Mouse (Mus musculus) kidney, embryonic 14.5 days (tissue): ENCODE data around the gene Iqcg. TPM values are rescaled to one million over a fixed set of nuclear protein-coding genes. Genes with fewer than 3 reads are reported as not detected.

Experiments
- ATAC-seq: fragments of 200-750 bp; cut with Nextera tagmentation; 2 replicates; pipeline ENCODE4 v1.8.0; 2017; ENCODE audit warnings: moderate number of reproducible peaks, mild to moderate bottlenecking, moderate TSS enrichment, moderate library complexity; ENCODE audit not compliant: low FRiP score, low TSS enrichment
- H3K27ac ChIP-seq: fragments of 300-500 bp; sonication (generic); 2 replicates; pipeline ENCODE4 v1.5.1; 2014; ENCODE audit warnings: low read depth, mild to moderate bottlenecking, low read length, moderate library complexity, mixed read lengths
- H3K27me3 ChIP-seq: fragments of 300-500 bp; sonication (generic); 2 replicates; pipeline ENCODE4 v1.6.1; 2014; ENCODE audit warnings: mild to moderate bottlenecking, low read length; ENCODE audit not compliant: control insufficient read depth, insufficient read depth
- H3K36me3 ChIP-seq: fragments of 300-500 bp; sonication (generic); 2 replicates; pipeline ENCODE4 v1.6.1; 2014; ENCODE audit warnings: low read length, mixed read lengths; ENCODE audit not compliant: control insufficient read depth, insufficient read depth
- H3K4me1 ChIP-seq: fragments of 300-500 bp; sonication (generic); 2 replicates; pipeline ENCODE4 v1.6.1; 2014; ENCODE audit warnings: low read length, mixed read lengths; ENCODE audit not compliant: control insufficient read depth, insufficient read depth
- H3K4me2 ChIP-seq: fragments of 300-500 bp; sonication (generic); replicated peaks from 2 replicates; pipeline ENCODE4 v1.6.1; 2014; ENCODE audit warnings: low read depth, mild to moderate bottlenecking, low read length
- H3K4me3 ChIP-seq: fragments of 300-500 bp; sonication (generic); 2 replicates; pipeline ENCODE4 v1.5.1; 2014; ENCODE audit warnings: mild to moderate bottlenecking, low read length
- H3K9ac ChIP-seq: fragments of 300-500 bp; sonication (generic); 2 replicates; pipeline ENCODE4 v1.6.1; 2014; ENCODE audit warnings: low read depth, mild to moderate bottlenecking, low read length, moderate library complexity
- H3K9me3 ChIP-seq: fragments of 300-500 bp; sonication (generic); 2 replicates; pipeline ENCODE4 v1.6.1; 2016; ENCODE audit warnings: low read length; ENCODE audit not compliant: control insufficient read depth
- WGBS: fragments of 180-500 bp; shearing (Covaris S2); extraction: QIAGEN DNeasy Blood & Tissue Kit; methylation state at CpG from one replicate; pipeline ENCODE4 v1.1.7; 2014; 5-methylcytosine and 5-hydroxymethylcytosine counted together
- polyA plus RNA-seq: library from polyadenylated mRNA; unstranded; fragments of >200 nt; fragmentation: Nextera tagmentation; extraction: Ambion mirVana; gene quantifications from 2 replicates; pipeline ENCODE4 v1.2.1, GENCODE M21; 2014

Gene Iqcg
- polyA plus RNA-seq, 1 experiment from 2014 or later = 5.1 TPM

- Histone ChIP-seq H3K27me3 (no peaks in the 10 kb centered on the region), H3K4me2 (no peak overlapping the region), H3K4me1 (no peaks in the 10 kb centered on the region), H3K9ac (no peak overlapping the region), H3K36me3 (no peaks in the 10 kb centered on the region), H3K27ac (no peak overlapping the region), H3K4me3 (no peak overlapping the region), H3K9me3 (no peaks in the 10 kb centered on the region)
- WGBS = 88% methylated on average over 1 of the region's 1 CpGs
- no peak for ATAC-seq
Observed at GRCm38 (mm10) chr16:33042682-33043081, 13.3 kb downstream of the Iqcg start.

- Histone ChIP-seq H3K4me3 (no peak overlapping the region), H3K4me1 (0 out of 2 replicates have a peak, but pooled peaks cover 4% of the 10 kb centered on the region), H3K36me3 (no peaks in the 10 kb centered on the region), H3K9me3 (no peaks in the 10 kb centered on the region), H3K27ac (no peak overlapping the region), H3K9ac (no peak overlapping the region), H3K4me2 (no peak overlapping the region), H3K27me3 (no peaks in the 10 kb centered on the region)
- peak; percentile 70 for ATAC-seq
- WGBS = 33% methylated on average over 4 of the region's 4 CpGs
Observed at GRCm38 (mm10) chr16:33036006-33036405, 20.0 kb downstream of the Iqcg start.

- no peak overlapping the region for H3K4me2 ChIP-seq
- no peaks in the 10 kb centered on the region for H3K27me3 ChIP-seq
- H3K4me1 ChIP-seq = no peaks in the 10 kb centered on the region
- no peak overlapping the region for H3K9ac ChIP-seq
- H3K9me3 ChIP-seq = no peaks in the 10 kb centered on the region
- WGBS = 82% methylated on average over 7 of the region's 7 CpGs
- H3K36me3 ChIP-seq = no peaks in the 10 kb centered on the region
- no peak for ATAC-seq
- H3K4me3 ChIP-seq = no peak overlapping the region
- H3K27ac ChIP-seq = no peak overlapping the region
Observed at GRCm38 (mm10) chr16:33026357-33026756, 29.7 kb downstream of the Iqcg start.

- H3K9me3 ChIP-seq = no peaks in the 10 kb centered on the region
- 74% methylated on average over 8 of the region's 8 CpGs for WGBS
- H3K27me3 ChIP-seq = no peaks in the 10 kb centered on the region
- no peaks in the 10 kb centered on the region for H3K4me1 ChIP-seq
- no peak for ATAC-seq
- H3K4me3 ChIP-seq = no peak overlapping the region
- H3K4me2 ChIP-seq = no peak overlapping the region
- H3K36me3 ChIP-seq = no peaks in the 10 kb centered on the region
- H3K27ac ChIP-seq = no peak overlapping the region
- no peak overlapping the region for H3K9ac ChIP-seq
Observed at GRCm38 (mm10) chr16:33024456-33025104, 31.4 kb downstream of the Iqcg start.

- Histone ChIP-seq H3K9me3 (no peaks in the 10 kb centered on the region), H3K27ac (no peak overlapping the region), H3K4me1 (no peaks in the 10 kb centered on the region), H3K4me2 (no peak overlapping the region), H3K4me3 (no peak overlapping the region), H3K36me3 (no peaks in the 10 kb centered on the region), H3K9ac (no peak overlapping the region), H3K27me3 (no peaks in the 10 kb centered on the region)
- peak; percentile 65; the same call in 1 of the 2 replicates for ATAC-seq
- WGBS = 5% methylated on average over 4 of the region's 4 CpGs
Observed at GRCm38 (mm10) chr16:33023750-33024149, 32.3 kb downstream of the Iqcg start.

- no peaks in the 10 kb centered on the region for H3K27me3 ChIP-seq
- 75% methylated on average over 3 of the region's 3 CpGs for WGBS
- no peak overlapping the region for H3K4me3 ChIP-seq
- no peak overlapping the region for H3K4me2 ChIP-seq
- H3K4me1 ChIP-seq = no peaks in the 10 kb centered on the region
- no peaks in the 10 kb centered on the region for H3K9me3 ChIP-seq
- ATAC-seq = no peak
- H3K9ac ChIP-seq = no peak overlapping the region
- no peak overlapping the region for H3K27ac ChIP-seq
- peaks cover 6% of the 10 kb centered on the region; the same call in 1 of the 2 replicates for H3K36me3 ChIP-seq
Observed at GRCm38 (mm10) chr16:33021381-33021780, 34.6 kb downstream of the Iqcg start.

GRCm38 (mm10) chr16:33019117-33019770 lies 36.8 kb downstream of the Iqcg start:
- 46% methylated on average over 21 of the region's 21 CpGs for WGBS
- Histone ChIP-seq H3K27ac (peak overlapping the region; percentile 74; the same call in 1 of the 2 replicates), H3K36me3 (peaks cover 15% of the 10 kb centered on the region; the same call in 1 of the 2 replicates), H3K4me1 (no peaks in the 10 kb centered on the region), H3K9me3 (no peaks in the 10 kb centered on the region), H3K9ac (peak overlapping the region; percentile 8; the same call in 1 of the 2 replicates), H3K4me2 (peak overlapping the region; percentile 29; the same call in 1 of the 2 replicates), H3K4me3 (no peak overlapping the region), H3K27me3 (no peaks in the 10 kb centered on the region)
- ATAC-seq = peak; percentile 79

GRCm38 (mm10) chr16:33017677-33018349 lies 38.2 kb downstream of the Iqcg start:
- no peaks in the 10 kb centered on the region for H3K9me3 ChIP-seq
- WGBS = 78% methylated on average over 5 of the region's 5 CpGs
- peaks cover 29% of the 10 kb centered on the region for H3K36me3 ChIP-seq
- no peaks in the 10 kb centered on the region for H3K4me1 ChIP-seq
- H3K4me3 ChIP-seq = no peak overlapping the region
- no peak overlapping the region for H3K9ac ChIP-seq
- no peak overlapping the region for H3K4me2 ChIP-seq
- no peak overlapping the region for H3K27ac ChIP-seq
- H3K27me3 ChIP-seq = no peaks in the 10 kb centered on the region
- ATAC-seq = no peak

- H3K36me3 ChIP-seq = peaks cover 40% of the 10 kb centered on the region
- no peak overlapping the region for H3K4me3 ChIP-seq
- no peaks in the 10 kb centered on the region for H3K9me3 ChIP-seq
- H3K27me3 ChIP-seq = no peaks in the 10 kb centered on the region
- no peak overlapping the region for H3K4me2 ChIP-seq
- no peaks in the 10 kb centered on the region for H3K4me1 ChIP-seq
- WGBS = 90% methylated on average over 2 of the region's 2 CpGs
- H3K27ac ChIP-seq = no peak overlapping the region
- H3K9ac ChIP-seq = no peak overlapping the region
- ATAC-seq = no peak
Observed at GRCm38 (mm10) chr16:33015986-33016385, 40.0 kb downstream of the Iqcg start.
